Mouse (Mus musculus) kidney, adult 2 months (tissue): ENCODE measurements around the gene Zfp260. TPM values are rescaled to one million over a fixed set of nuclear protein-coding genes. Genes with fewer than 3 reads are reported as not detected.
A peak's percentile ranks its signal among the peaks of the same experiment; 100 is the strongest.

Source experiments
- DNase-seq: peaks from one replicate; pipeline ENCODE4 v3.0.0; 2021
- H3K27ac ChIP-seq: fragments of 200-500 bp; 2 replicates; pipeline ENCODE4 v1.5.1; 2012; ENCODE audit warnings: low read depth, low read length, control low read depth, inconsistent platforms; ENCODE audit not compliant: insufficient read depth
- H3K27me3 ChIP-seq: fragments of 200-500 bp; replicated peaks from 2 replicates; pipeline ENCODE4 v1.6.1; 2012; ENCODE audit warnings: mild to moderate bottlenecking, moderate library complexity, low read length, inconsistent platforms; ENCODE audit not compliant: control insufficient read depth, insufficient read depth
- H3K36me3 ChIP-seq: fragments of 200-500 bp; 2 replicates; pipeline ENCODE4 v1.6.1; 2012; ENCODE audit warnings: mild to moderate bottlenecking, moderate library complexity, low read length, inconsistent platforms; ENCODE audit not compliant: control insufficient read depth, insufficient read depth
- H3K4me1 ChIP-seq: fragments of 200-500 bp; 2 replicates; pipeline ENCODE4 v1.6.1; 2011; ENCODE audit warnings: low read length; ENCODE audit not compliant: control insufficient read depth, insufficient read depth
- H3K4me3 ChIP-seq: fragments of 200-500 bp; 2 replicates; pipeline ENCODE4 v1.5.1; 2011; ENCODE audit warnings: mild to moderate bottlenecking, low read depth, low read length, control low read depth; ENCODE audit not compliant: insufficient read depth
- CTCF ChIP-seq: fragments of 200-500 bp; conservative IDR thresholded peaks from 2 replicates; pipeline ENCODE4 v1.5.1; 2011; ENCODE audit warnings: low read depth, mild to moderate bottlenecking, control low read depth, low read length, moderate library complexity, mixed read lengths; ENCODE audit not compliant: insufficient read depth, insufficient read length
- POLR2A ChIP-seq: fragments of 200-500 bp; IDR thresholded peaks from one replicate; pipeline ENCODE4 v1.6.1; 2011; ENCODE audit warnings: low read depth, low read length, control low read depth
- WGBS: fragments of 180-500 bp; shearing (Covaris S2); methylation state at CpG from one replicate; pipeline ENCODE4 v1.1.7; 2018; 5-methylcytosine and 5-hydroxymethylcytosine counted together
- polyA plus RNA-seq: library from polyadenylated mRNA; depleted of rRNA; stranded (reverse); fragments of >200 nt; gene quantifications from 2 replicates; pipeline ENCODE4 v1.2.3, GENCODE M21; 2012; rRNA removed

The Zfp260 gene
- polyA plus RNA-seq, result 13.2 and 18.1 TPM in 2 replicates

DNA sequence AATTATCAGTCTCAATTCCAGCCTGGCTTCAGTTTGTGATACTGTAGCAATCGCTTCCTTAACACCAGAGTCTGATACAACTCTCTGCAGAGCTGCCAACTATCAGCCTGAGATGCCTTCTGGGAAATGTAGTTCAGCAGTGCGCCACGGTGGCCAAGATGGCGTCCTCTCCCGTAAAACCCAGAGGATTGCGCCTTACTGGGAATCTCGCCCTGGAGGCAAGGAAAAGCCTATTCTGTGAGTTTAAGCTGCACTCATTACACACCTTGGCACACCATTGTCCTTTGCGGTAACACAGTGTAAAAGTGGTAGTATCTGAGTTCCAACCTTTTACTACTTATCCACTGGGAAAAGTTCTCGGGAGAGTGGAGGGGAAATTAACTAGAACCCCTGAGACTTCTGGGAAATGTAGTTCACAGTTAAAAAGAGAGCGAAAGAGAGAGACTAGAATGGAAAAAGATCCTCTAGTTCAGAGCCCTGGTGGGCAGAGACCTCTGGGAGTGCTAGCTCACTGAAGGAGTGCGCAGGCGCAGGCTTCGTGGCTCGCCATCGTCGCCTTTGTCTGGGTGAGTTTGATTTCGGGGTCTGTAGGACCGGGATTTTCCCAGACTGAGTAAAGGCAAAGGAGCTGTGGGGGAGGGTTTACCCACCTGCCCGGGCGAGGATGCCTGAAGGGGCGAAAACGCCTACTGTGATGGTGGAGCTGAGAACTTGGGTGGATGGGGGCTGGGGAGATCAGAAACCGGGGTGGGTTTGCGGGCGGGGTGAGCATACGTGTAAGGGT lies at the start of gene Zfp260:
Gene Zfp260 (plus strand): TSS at position 132 of the 784 bp plus-strand sequence.
- under 1% methylated on average over 26 of the region's 26 CpGs for WGBS
- Histone ChIP-seq H3K27ac (peak within 1 kb of the TSS; percentile 99), H3K4me1 (peaks cover 4% of the 10 kb centered on the region; the same call in 1 of the 2 replicates), H3K4me3 (peak within 1 kb of the TSS; percentile 88), H3K36me3 (peaks cover 1% of the 10 kb centered on the region; the same call in 1 of the 2 replicates), H3K27me3 (no peaks in the 10 kb centered on the region)
- DNase-seq, result peak; percentile 96
- 0 out of 2 replicates have a peak, but pooled peaks have one; percentile 8 for TF ChIP-seq CTCF
- TF ChIP-seq POLR2A, result peak; percentile 29

GRCm38 (mm10) chr7:30048126-30048525 lies 46.5 kb upstream of the Zfp260 start:
- H3K27ac ChIP-seq, result no peak overlapping the region
- 93% methylated on average over 4 of the region's 4 CpGs for WGBS
- H3K4me1 ChIP-seq, result no peaks in the 10 kb centered on the region
- TF ChIP-seq CTCF (no peak), POLR2A (no peak)
- H3K36me3 ChIP-seq, result no peaks in the 10 kb centered on the region
- no peak overlapping the region for H3K4me3 ChIP-seq
- H3K27me3 ChIP-seq, result no peaks in the 10 kb centered on the region
- no peak for DNase-seq

- H3K27ac ChIP-seq, result no peak within 1 kb of the TSS
- H3K27me3 ChIP-seq, result no peaks in the 10 kb centered on the region
- WGBS, result under 1% methylated on average over 40 of the region's 40 CpGs
- no peaks in the 10 kb centered on the region for H3K36me3 ChIP-seq
- DNase-seq, result peak; percentile 92
- peak within 1 kb of the TSS; percentile 81 for H3K4me3 ChIP-seq
- no peaks in the 10 kb centered on the region for H3K4me1 ChIP-seq
- TF ChIP-seq CTCF, result no peak
- no peak for TF ChIP-seq POLR2A
Observed at GRCm38 (mm10) chr7:30050882-30051548, 43.6 kb upstream of the Zfp260 start, which contains the start of gene Zfp14. Gene Zfp14 (minus strand): TSS chr7:30051380.

- Histone ChIP-seq H3K4me1 (no peaks in the 10 kb centered on the region), H3K27me3 (no peaks in the 10 kb centered on the region), H3K4me3 (no peak overlapping the region), H3K36me3 (no peaks in the 10 kb centered on the region), H3K27ac (no peak overlapping the region)
- no peak for TF ChIP-seq POLR2A
- no peak for TF ChIP-seq CTCF
- no peak for DNase-seq
- 10% methylated on average over 3 of the region's 3 CpGs for WGBS
Observed at GRCm38 (mm10) chr7:30053591-30053990, 41.0 kb upstream of the Zfp260 start.

GRCm38 (mm10) chr7:30060341-30060740 lies 34.2 kb upstream of the Zfp260 start:
- TF ChIP-seq CTCF, result no peak
- no peak for TF ChIP-seq POLR2A
- H3K4me3 ChIP-seq, result no peak overlapping the region
- no peaks in the 10 kb centered on the region for H3K27me3 ChIP-seq
- no peak overlapping the region for H3K27ac ChIP-seq
- no peaks in the 10 kb centered on the region for H3K36me3 ChIP-seq
- WGBS, result 72% methylated on average over 6 of the region's 6 CpGs
- no peak for DNase-seq
- no peaks in the 10 kb centered on the region for H3K4me1 ChIP-seq

DNA sequence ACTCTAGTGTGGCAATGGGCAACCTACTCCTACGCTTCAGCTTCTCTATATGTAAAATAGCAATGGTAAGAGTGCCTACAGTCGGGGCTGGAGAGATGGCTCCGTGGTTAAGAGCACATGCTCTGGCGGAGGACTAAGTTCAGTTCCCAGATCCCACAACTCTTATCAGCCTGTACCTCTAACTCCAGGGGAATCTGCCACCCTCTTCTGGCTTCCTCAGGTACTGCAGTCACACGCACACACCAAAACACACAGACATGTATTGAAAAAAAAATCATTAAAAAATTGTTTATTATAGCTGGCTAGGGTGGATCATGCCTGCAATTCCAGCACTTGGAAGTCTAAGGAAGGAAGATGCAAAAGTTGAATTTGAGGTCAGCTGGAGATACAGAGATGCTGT lies 32.1 kb upstream of the Zfp260 start:
- Histone ChIP-seq H3K27ac (no peak overlapping the region), H3K36me3 (no peaks in the 10 kb centered on the region), H3K27me3 (no peaks in the 10 kb centered on the region), H3K4me3 (no peak overlapping the region), H3K4me1 (no peaks in the 10 kb centered on the region)
- no peak for TF ChIP-seq POLR2A
- TF ChIP-seq CTCF, result peak; percentile 34
- 87% methylated on average over 5 of the region's 5 CpGs for whole genome bisulfite sequencing
- no peak for DNase-seq

- TF ChIP-seq CTCF (0 out of 2 replicates have a peak, but pooled peaks have one; percentile 19), POLR2A (no peak)
- H3K4me1 ChIP-seq, result no peaks in the 10 kb centered on the region
- DNase-seq, result no peak
- no peak overlapping the region for H3K4me3 ChIP-seq
- no peak overlapping the region for H3K27ac ChIP-seq
- H3K27me3 ChIP-seq, result no peaks in the 10 kb centered on the region
- 91% methylated on average over 5 of the region's 5 CpGs for WGBS
- no peaks in the 10 kb centered on the region for H3K36me3 ChIP-seq
Observed at GRCm38 (mm10) chr7:30064622-30065021, 30.0 kb upstream of the Zfp260 start.
